Mouse (Mus musculus) B cell, adult 2 months (primary cell): ENCODE measurements at regions not wholly inside any gene's neighbourhood (a gene's known extent, or its start where the extent isn't known, plus 50 kb on each side); places are given as distances from the start of the nearest gene placed in this dataset.

Source experiments
- DNase-seq, 2 experiments: peaks; one replicate each; pipeline ENCODE4 v3.0.0; 2022

- DNase-seq = no peak
Observed at GRCm38 (mm10) chr8:103825289-103825688, 276.1 kb upstream of the Cdh5 start.

GRCm38 (mm10) chr8:103830416-103830815 is 271.0 kb upstream of the Cdh5 start:
- DNase-seq = no peak

- DNase-seq = no peak
Observed at GRCm38 (mm10) chr8:103839990-103840389, 261.4 kb upstream of the Cdh5 start.

- no peak for DNase-seq
Observed at GRCm38 (mm10) chr8:103845964-103846363, 255.5 kb upstream of the Cdh5 start.

GRCm38 (mm10) chr8:103846382-103846976 is 254.9 kb upstream of the Cdh5 start:
- DNase-seq = no peak

GRCm38 (mm10) chr8:103849785-103850184 is 251.6 kb upstream of the Cdh5 start:
- DNase-seq = no peak

- DNase-seq = no peak
Observed at GRCm38 (mm10) chr8:103851286-103851685, 250.1 kb upstream of the Cdh5 start.

GRCm38 (mm10) chr8:103853048-103853447 is 248.4 kb upstream of the Cdh5 start:
- no peak for DNase-seq

GRCm38 (mm10) chr8:103855291-103855690 is 246.1 kb upstream of the Cdh5 start:
- no peak for DNase-seq

- no peak for DNase-seq
Observed at GRCm38 (mm10) chr8:103859130-103859529, 242.3 kb upstream of the Cdh5 start.

GRCm38 (mm10) chr8:103873598-103874502 is 227.6 kb upstream of the Cdh5 start:
- no peak for DNase-seq

GRCm38 (mm10) chr8:103874506-103874905 is 226.9 kb upstream of the Cdh5 start:
- no peak for DNase-seq

- no peak for DNase-seq
Observed at GRCm38 (mm10) chr8:103879505-103879904, 221.9 kb upstream of the Cdh5 start.

- DNase-seq = no peak
Observed at GRCm38 (mm10) chr8:103880431-103881145, 220.8 kb upstream of the Cdh5 start.

- DNase-seq = no peak
Observed at GRCm38 (mm10) chr8:103881146-103881486, 220.3 kb upstream of the Cdh5 start.

GRCm38 (mm10) chr8:103884873-103885780 is 216.3 kb upstream of the Cdh5 start:
- no peak for DNase-seq

GRCm38 (mm10) chr8:103894589-103894988 is 206.8 kb upstream of the Cdh5 start:
- no peak for DNase-seq

- DNase-seq = no peak
Observed at GRCm38 (mm10) chr8:103895132-103895531, 206.3 kb upstream of the Cdh5 start.

- no peak for DNase-seq
Observed at GRCm38 (mm10) chr8:103897463-103897862, 204.0 kb upstream of the Cdh5 start.

- no peak for DNase-seq
Observed at GRCm38 (mm10) chr8:103902516-103902915, 198.9 kb upstream of the Cdh5 start.

- no peak for DNase-seq
Observed at GRCm38 (mm10) chr8:103903635-103904034, 197.8 kb upstream of the Cdh5 start.

- no peak for DNase-seq
Observed at GRCm38 (mm10) chr8:103907662-103908061, 193.8 kb upstream of the Cdh5 start.
